ENCODE assay signal across 24 mouse cellular contexts in the genomic region with DNA sequence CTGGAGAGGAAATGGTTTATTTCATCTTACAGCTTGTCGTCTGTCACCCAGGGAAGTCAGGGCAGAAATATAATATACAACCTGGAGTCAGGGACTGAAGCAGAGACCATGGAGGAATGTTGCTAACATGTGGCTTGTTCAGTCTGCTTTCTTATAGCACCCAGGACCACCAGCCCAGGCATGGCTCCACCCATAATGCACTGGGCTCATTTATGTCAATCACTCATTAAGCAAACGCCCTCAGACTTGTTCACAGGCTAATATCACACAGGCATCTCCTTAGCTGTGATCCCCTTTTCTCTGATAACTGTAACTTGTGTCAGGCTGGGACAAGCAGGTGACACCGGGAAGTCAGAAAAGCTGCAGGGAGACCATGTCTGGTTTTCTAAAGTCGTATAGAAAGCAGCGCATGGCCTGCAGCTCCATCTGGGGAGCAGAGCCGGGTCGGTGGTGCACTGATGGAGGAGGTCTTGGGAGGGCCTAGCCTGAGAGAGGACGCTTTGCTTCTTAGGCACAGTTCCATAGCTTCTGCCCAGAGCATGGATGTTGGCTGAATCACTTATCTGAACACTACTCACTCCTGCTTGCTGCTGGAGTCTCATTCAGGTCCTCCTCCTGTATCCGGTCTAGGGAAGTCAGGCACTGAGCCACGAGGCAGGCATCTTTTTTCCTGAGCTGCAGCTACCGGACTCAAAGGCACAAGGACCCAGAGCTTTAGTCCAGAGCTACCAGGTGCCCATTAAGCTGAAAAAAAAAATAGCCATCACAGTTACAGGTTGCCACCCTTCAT. TPM values are rescaled to one million over a fixed set of nuclear protein-coding genes. Genes with fewer than 3 reads are reported as not detected.
A peak's percentile ranks its signal among the peaks of the same experiment; 100 is the strongest.
DNase-seq lines count a peak whose midpoint lies in the region; ATAC-seq lines count a peak whose summit lies in the region.
"Had no signal": no experiment of that assay in that cellular context is flagged by ENCODE, and none has a peak within 500 bp of the region (broad histone marks: within the 10 kb centered on the region; RNA-seq: fewer than 3 reads in every experiment).

No protein-coding gene starts in this region.

- H3K9me3 ChIP-seq in heart, embryonic 14.5 days (ENCODE audit: control insufficient read depth, low read length), result no peaks in the 10 kb centered on the region
- H3K9me3 ChIP-seq: embryonic facial prominence, embryonic 15.5 days; forebrain, embryonic 10.5 days; limb, embryonic 15.5 days; liver, embryonic 15.5 days; neural tube, embryonic 15.5 days had no signal

- no peaks in the 10 kb centered on the region for H3K36me3 ChIP-seq in heart, embryonic 14.5 days (ENCODE audit: control insufficient read depth, insufficient read depth, low read length)
- H3K36me3 ChIP-seq: embryonic facial prominence, embryonic 15.5 days; forebrain, embryonic 10.5 days; limb, embryonic 15.5 days; liver, embryonic 15.5 days; neural tube, embryonic 15.5 days had no signal

- peak overlapping the region; percentile 67 to 68 for H3K27ac ChIP-seq in heart, embryonic 14.5 days (replicated peaks in 1 of 2; ENCODE audit: control insufficient read depth in 1 of 2, insufficient read depth in 1 of 2, low read depth in 2 of 2, low read length in 2 of 2)
- H3K27ac ChIP-seq: embryonic facial prominence, embryonic 15.5 days; forebrain, embryonic 10.5 days; hindbrain, embryonic 14.5 days; limb, embryonic 15.5 days; liver, embryonic 15.5 days; macrophage; neural tube, embryonic 15.5 days had no signal

- H3K4me1 ChIP-seq in heart, embryonic 14.5 days (ENCODE audit: control insufficient read depth in 2 of 2, insufficient read depth in 2 of 2, low read length in 2 of 2), result peaks cover 21 to 29% of the 10 kb centered on the region in 2 experiments
- H3K4me1 ChIP-seq: liver, embryonic 15.5 days had no signal

- no peak overlapping the region for H3K9ac ChIP-seq in heart, embryonic 14.5 days (ENCODE audit: low read length)
- H3K9ac ChIP-seq: embryonic facial prominence, embryonic 15.5 days; hindbrain, embryonic 14.5 days; limb, embryonic 15.5 days; liver, embryonic 15.5 days; neural tube, embryonic 15.5 days had no signal

- WGBS in heart, embryonic 14.5 days, result 52% methylated on average over 11 of the region's 11 CpGs

- no peak for DNase-seq in heart, adult 9 months (ENCODE audit: low spot score in 2 of 2)
- peak; percentile 55 for DNase-seq in kidney, postnatal 10 days
- DNase-seq in kidney, postnatal 14 days, result no peak
- DNase-seq in fibroblast of lung, adult 2 months (ENCODE audit: low read depth), result peak; percentile 19
- peak; percentile 29 to 36 for DNase-seq in kidney, postnatal 36 days
- DNase-seq in layer of hippocampus, adult 18-20 months (ENCODE audit: low spot score in 2 of 2), result no peak
- DNase-seq in left cerebral cortex, postnatal 14 days (ENCODE audit: low spot score in 2 of 2), result no peak
- DNase-seq: adrenal gland, postnatal 25 days; cerebellum, adult 9-10 months; gastrocnemius, postnatal 25 days; layer of hippocampus, adult 9-11 months; right cerebral cortex, adult 18-20 months; right cerebral cortex, postnatal 4 days; thymus, postnatal 14 days had no signal

- no peak overlapping the region for H3K4me2 ChIP-seq in heart, embryonic 14.5 days (ENCODE audit: low read length)
- H3K4me2 ChIP-seq: embryonic facial prominence, embryonic 15.5 days; hindbrain, embryonic 14.5 days; limb, embryonic 15.5 days; liver, embryonic 15.5 days; neural tube, embryonic 15.5 days had no signal

- ATAC-seq in heart, embryonic 14.5 days (ENCODE audit: insufficient number of reproducible peaks, insufficient read depth, low FRiP score, low read depth), result peak; percentile 45; the same call in 1 of the 2 replicates
- ATAC-seq: inflammation-experienced regulatory T-cells, adult 6 months had no signal

- H3K4me3 ChIP-seq in heart, embryonic 14.5 days (ENCODE audit: control insufficient read depth in 1 of 2, insufficient read depth in 1 of 2, low read depth in 1 of 2, low read length in 2 of 2), result no peak overlapping the region
- H3K4me3 ChIP-seq: embryonic facial prominence, embryonic 15.5 days; forebrain, embryonic 10.5 days; limb, embryonic 15.5 days; liver, embryonic 15.5 days; neural tube, embryonic 15.5 days had no signal

- intact Hi-C loops in left cerebral cortex, postnatal 14 days (cut with DNase I), result no loop called here

- no peaks in the 10 kb centered on the region for H3K27me3 ChIP-seq in heart, embryonic 14.5 days (ENCODE audit: control insufficient read depth, insufficient read depth, low read length)
- H3K27me3 ChIP-seq: embryonic facial prominence, embryonic 15.5 days; neural tube, embryonic 15.5 days had no signal

RNA-seq across cellular contexts. Expression of a gene that starts 35.4 kb away (rescaled TPM):
- polyA plus RNA-seq in heart, embryonic 14.5 days (2014; fragmentation: Nextera tagmentation; extraction: Ambion mirVana), result 0.16 and 0.32 TPM in 2 replicates
- not detected for total RNA-seq in layer of hippocampus, adult 18-20 months (2021)
- under 1 TPM; 0.13 to 0.15 TPM for total RNA-seq in left cerebral cortex, postnatal 14 days (2021)
- total RNA-seq: common myeloid progenitor, adult 5-6 weeks; gastrocnemius, postnatal 25 days had no signal
- polyA plus RNA-seq: inflammation-experienced regulatory T-cells, adult 6 months; macrophage had no signal

RNA-seq across cellular contexts. Expression of a gene that starts 47.1 kb away (rescaled TPM):
- 5.9 and 6.4 TPM in 2 replicates for polyA plus RNA-seq in heart, embryonic 14.5 days (2014; fragmentation: Nextera tagmentation; extraction: Ambion mirVana)
- total RNA-seq in layer of hippocampus, adult 18-20 months (2021), result under 1 TPM; 0.69 to 0.96 TPM
- total RNA-seq in left cerebral cortex, postnatal 14 days (2021), result 1 to 10 TPM; 2.7 to 3.5 TPM
- total RNA-seq: common myeloid progenitor, adult 5-6 weeks had no signal
- polyA plus RNA-seq: inflammation-experienced regulatory T-cells, adult 6 months; liver, embryonic 15.5 days; macrophage had no signal

RNA-seq across cellular contexts. Expression of a gene that starts 54.9 kb away (rescaled TPM):
- 37.4 and 41.1 TPM in 2 replicates for polyA plus RNA-seq in heart, embryonic 14.5 days (2014; fragmentation: Nextera tagmentation; extraction: Ambion mirVana)
- 10 to 100 TPM; 36.6 to 37.2 TPM for total RNA-seq in layer of hippocampus, adult 18-20 months (2021)
- total RNA-seq in left cerebral cortex, postnatal 14 days (2021), result 10 to 100 TPM; 27.0 to 33.4 TPM

Comparison
In these comparisons a context has a peak if more than half of its experiments do, and no peak if none do; other contexts are left out.
1. DNase-seq: peak in kidney, postnatal 10 days (single experiment), fibroblast of lung, adult 2 months (single experiment) and kidney, postnatal 36 days (2 of 2); none in heart, adult 9 months (0 of 2), kidney, postnatal 14 days (single experiment), layer of hippocampus, adult 18-20 months (0 of 2) and left cerebral cortex, postnatal 14 days (0 of 2).